Mouse (Mus musculus) limb, embryonic 12.5 days (tissue): Measurements from ENCODE around the gene Sod2. TPM values are rescaled to one million over a fixed set of nuclear protein-coding genes. Genes with fewer than 3 reads are reported as not detected.

ENCODE experiments used
- polyA plus RNA-seq: library from polyadenylated mRNA; unstranded; fragments of >200 nt; fragmentation: Nextera tagmentation; extraction: Ambion mirVana; gene quantifications from 2 replicates; pipeline ENCODE4 v1.2.1, GENCODE M21; 2016

The Sod2 gene
- polyA plus RNA-seq, 1 experiment from 2014 or later, result 94.3 TPM

Other genes starting within 250 kb of the Sod2 start
- gene Igf2r, start 237.2 kb upstream of the Sod2 start, polyA plus RNA-seq, result 43.1 and 48.1 TPM in 2 replicates
- gene Mas1, start 138.7 kb upstream of the Sod2 start, polyA plus RNA-seq, result 0.91 and 2.0 TPM in 2 replicates
- 0.18 TPM in 1 of 2 replicates, not detected in the other for gene Mrgprh, start 130.8 kb upstream of the Sod2 start, polyA plus RNA-seq
- 2.9 and 3.6 TPM in 2 replicates for gene Pnldc1, start 96.6 kb upstream of the Sod2 start, polyA plus RNA-seq
- 497 and 531 TPM in 2 replicates for gene Tcp1, start 91.1 kb upstream of the Sod2 start, polyA plus RNA-seq
- 172 and 174 TPM in 2 replicates for gene Mrpl18, start 90.5 kb upstream of the Sod2 start, polyA plus RNA-seq
- 0.53 and 1.6 TPM in 2 replicates for gene Acat3, start 66.2 kb upstream of the Sod2 start, polyA plus RNA-seq
- gene Acat2, start 46.1 kb upstream of the Sod2 start, polyA plus RNA-seq, result 285 and 287 TPM in 2 replicates
- gene Wtap, start 12.7 kb upstream of the Sod2 start, polyA plus RNA-seq, result 131 and 152 TPM in 2 replicates
- not detected in 2 replicates for gene Gpr31b, start 45.5 kb downstream of the Sod2 start, polyA plus RNA-seq
- gene Tcp10b, start 54.3 kb downstream of the Sod2 start, polyA plus RNA-seq, result not detected in 2 replicates
- gene Unc93a, start 125.0 kb downstream of the Sod2 start, polyA plus RNA-seq, result not detected in 2 replicates
- gene Smok2a, start 214.3 kb downstream of the Sod2 start, polyA plus RNA-seq, result not detected in 2 replicates
- gene Smok2b, start 223.4 kb downstream of the Sod2 start, polyA plus RNA-seq, result not detected in 2 replicates